Mouse (Mus musculus) liver, adult 2 months (tissue): ENCODE results near the gene Nfkb1. TPM values are rescaled to one million over a fixed set of nuclear protein-coding genes. Genes with fewer than 3 reads are reported as not detected.

ENCODE experiments used
- DNase-seq: peaks from one replicate; pipeline ENCODE4 v3.0.0-alpha.2; 2011; ENCODE audit warnings: low read depth, low spot score; ENCODE audit errors: extremely low read depth
- H3K27ac ChIP-seq: fragments of 200-500 bp; replicated peaks from 2 replicates; pipeline ENCODE4 v1.5.1; 2012; ENCODE audit warnings: low read depth, mild to moderate bottlenecking, control low read depth, inconsistent platforms, low read length; ENCODE audit not compliant: insufficient read depth
- H3K27me3 ChIP-seq: fragments of 200-500 bp; 2 replicates; pipeline ENCODE4 v1.6.1; 2012; ENCODE audit warnings: mild to moderate bottlenecking, moderate library complexity, low read length, inconsistent platforms; ENCODE audit not compliant: control insufficient read depth, insufficient read depth
- H3K36me3 ChIP-seq: fragments of 200-500 bp; 2 replicates; pipeline ENCODE4 v1.6.1; 2012; ENCODE audit warnings: low read length, inconsistent platforms; ENCODE audit not compliant: control insufficient read depth, insufficient read depth
- H3K4me1 ChIP-seq: fragments of 200-500 bp; 2 replicates; pipeline ENCODE4 v1.6.1; 2011; ENCODE audit warnings: low read length; ENCODE audit not compliant: control insufficient read depth, insufficient read depth
- H3K4me3 ChIP-seq: fragments of 200-500 bp; 2 replicates; pipeline ENCODE4 v1.5.1; 2011; ENCODE audit warnings: low read depth, mild to moderate bottlenecking, control low read depth, low read length, moderate library complexity; ENCODE audit not compliant: insufficient read depth
- H3K79me2 ChIP-seq: fragments of 200-500 bp; 2 replicates; pipeline ENCODE4 v1.6.1; 2012; ENCODE audit warnings: inconsistent platforms, mild to moderate bottlenecking, low read length, moderate library complexity; ENCODE audit not compliant: control insufficient read depth, insufficient read depth
- H3K9ac ChIP-seq: fragments of 200-500 bp; 2 replicates; pipeline ENCODE4 v1.6.1; 2012; ENCODE audit warnings: low read depth, mild to moderate bottlenecking, control low read depth, inconsistent platforms, low read length
- CTCF ChIP-seq: fragments of 200-500 bp; IDR thresholded peaks from 2 replicates; pipeline ENCODE4 v1.5.1; 2011; ENCODE audit warnings: low read depth, low read length, control low read depth
- POLR2A ChIP-seq: fragments of 200-500 bp; IDR thresholded peaks from 2 replicates; pipeline ENCODE4 v1.6.1; 2011; ENCODE audit warnings: low read length, control low read depth; ENCODE audit not compliant: insufficient read depth; ENCODE audit errors: extremely low read depth
- WGBS: fragments of 180-500 bp; shearing (Covaris S2); methylation state at CpG from one replicate; pipeline ENCODE4 v1.1.7; 2018; 5-methylcytosine and 5-hydroxymethylcytosine counted together
- polyA plus RNA-seq: library from polyadenylated mRNA; depleted of rRNA; stranded (reverse); fragments of >200 nt; gene quantifications from 2 replicates; pipeline ENCODE4 v1.2.3, GENCODE M21; 2012
- total RNA-seq: library from RNA; depleted of rRNA; stranded (reverse); fragments of >200 nt; gene quantifications from 2 replicates; pipeline ENCODE4 v1.2.3, GENCODE M21; 2014

Nfkb1 gene
- total and polyA plus RNA-seq, 2 experiments: 19.5 to 24.5 TPM

DNA sequence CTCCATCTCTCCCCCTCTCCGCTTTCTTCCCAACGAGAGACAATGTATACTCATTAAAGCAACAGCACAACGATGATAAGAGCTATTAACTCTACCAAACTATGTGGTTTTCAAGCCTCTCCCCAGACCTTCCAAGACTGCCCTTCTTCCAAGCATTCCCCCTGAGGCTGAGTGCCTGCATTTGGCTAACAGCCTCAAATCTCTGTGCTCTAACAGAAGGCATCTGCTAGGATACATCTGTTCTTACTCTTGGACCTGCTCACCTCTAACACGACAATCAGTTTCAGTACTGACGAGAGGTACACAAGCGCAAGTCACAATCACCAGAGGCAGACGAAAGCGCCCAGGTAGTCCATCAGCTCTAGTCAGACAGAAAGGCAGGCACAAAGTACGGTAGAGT, 3.4 kb downstream of the Nfkb1 start:
- peaks cover 6% of the 10 kb centered on the region for H3K4me1 ChIP-seq
- H3K4me3 ChIP-seq: no peak overlapping the region
- no peak overlapping the region for H3K27ac ChIP-seq
- no peak overlapping the region for H3K9ac ChIP-seq
- no peak for DNase-seq
- H3K79me2 ChIP-seq: peaks cover 27% of the 10 kb centered on the region; the same call in 1 of the 2 replicates
- TF ChIP-seq POLR2A (no peak), CTCF (no peak)
- H3K27me3 ChIP-seq: no peaks in the 10 kb centered on the region
- no peaks in the 10 kb centered on the region for H3K36me3 ChIP-seq
- WGBS: 78% methylated on average over 9 of the region's 9 CpGs

DNA sequence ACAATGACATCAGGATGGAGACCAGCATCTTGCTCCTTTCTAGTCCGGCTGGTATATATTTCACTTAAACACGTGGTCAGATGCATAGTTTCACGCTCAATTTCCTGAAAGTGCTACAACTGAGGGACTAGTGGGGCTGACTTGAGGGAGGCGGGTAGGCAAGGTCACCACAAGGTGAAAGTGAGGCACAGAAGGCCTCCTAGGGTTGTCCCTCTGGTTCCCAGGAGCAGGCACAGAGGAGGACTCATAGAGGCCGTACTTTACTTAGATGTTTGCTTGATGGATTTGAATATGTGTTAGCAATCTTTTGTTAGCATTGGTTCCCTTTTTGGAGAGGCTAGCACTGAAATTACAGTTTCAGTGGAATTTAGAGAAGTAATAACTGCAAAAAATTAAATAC, 4.9 kb downstream of the Nfkb1 start:
- H3K36me3 ChIP-seq: no peaks in the 10 kb centered on the region
- WGBS: 80% methylated on average over 5 of the region's 5 CpGs
- H3K79me2 ChIP-seq: peaks cover 38% of the 10 kb centered on the region; the same call in 1 of the 2 replicates
- TF ChIP-seq CTCF (no peak), POLR2A (no peak)
- no peaks in the 10 kb centered on the region for H3K27me3 ChIP-seq
- no peak for DNase-seq
- no peak overlapping the region for H3K4me3 ChIP-seq
- H3K4me1 ChIP-seq: peaks cover 8% of the 10 kb centered on the region
- H3K9ac ChIP-seq: no peak overlapping the region
- H3K27ac ChIP-seq: no peak overlapping the region

DNA sequence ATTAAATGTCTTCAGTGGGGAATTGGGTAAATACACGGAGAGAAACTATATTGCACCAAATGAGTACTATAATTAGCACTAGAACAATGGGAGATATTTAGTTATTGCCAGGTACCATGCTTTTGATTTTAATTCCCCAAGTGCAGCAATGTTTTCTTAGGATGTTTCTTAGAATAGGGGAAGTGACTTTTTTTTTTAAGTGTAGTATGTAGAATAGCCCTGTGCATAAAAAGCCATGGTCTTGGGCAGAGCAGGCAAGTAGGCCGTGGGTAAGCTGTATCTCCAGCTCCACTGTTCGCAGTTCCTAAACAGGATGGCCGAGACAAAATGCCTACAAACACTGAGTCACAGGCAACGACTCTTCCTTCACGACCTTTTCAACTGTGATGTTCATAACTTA, 8.1 kb downstream of the Nfkb1 start:
- WGBS: 67% methylated on average over 6 of the region's 6 CpGs
- peaks cover 11% of the 10 kb centered on the region for H3K4me1 ChIP-seq
- H3K9ac ChIP-seq: no peak overlapping the region
- DNase-seq: no peak
- H3K4me3 ChIP-seq: no peak overlapping the region
- no peaks in the 10 kb centered on the region for H3K36me3 ChIP-seq
- no peak overlapping the region for H3K27ac ChIP-seq
- H3K27me3 ChIP-seq: no peaks in the 10 kb centered on the region
- TF ChIP-seq CTCF (no peak), POLR2A (no peak)
- H3K79me2 ChIP-seq: peaks cover 43% of the 10 kb centered on the region

DNA sequence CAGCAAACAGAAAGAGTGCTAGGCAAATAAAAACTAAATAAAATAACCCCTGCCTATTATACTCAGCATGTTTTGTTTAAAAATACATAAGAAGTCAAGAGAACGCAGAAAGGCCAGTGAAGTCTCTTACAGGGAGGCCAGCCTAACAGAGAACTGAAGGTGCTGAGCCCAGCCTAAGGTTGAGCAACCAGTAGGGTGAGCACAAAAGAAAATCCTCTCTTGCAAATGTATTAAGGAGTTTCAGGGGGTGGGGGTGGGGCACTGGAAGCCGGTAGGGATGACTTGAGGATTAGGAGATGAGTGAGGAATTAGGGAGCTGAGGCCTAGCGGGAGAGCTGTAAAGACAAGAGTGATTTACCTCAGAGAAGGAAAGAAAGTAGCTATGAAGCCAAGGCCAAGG, 9.1 kb downstream of the Nfkb1 start:
- H3K27me3 ChIP-seq: no peaks in the 10 kb centered on the region

DNA sequence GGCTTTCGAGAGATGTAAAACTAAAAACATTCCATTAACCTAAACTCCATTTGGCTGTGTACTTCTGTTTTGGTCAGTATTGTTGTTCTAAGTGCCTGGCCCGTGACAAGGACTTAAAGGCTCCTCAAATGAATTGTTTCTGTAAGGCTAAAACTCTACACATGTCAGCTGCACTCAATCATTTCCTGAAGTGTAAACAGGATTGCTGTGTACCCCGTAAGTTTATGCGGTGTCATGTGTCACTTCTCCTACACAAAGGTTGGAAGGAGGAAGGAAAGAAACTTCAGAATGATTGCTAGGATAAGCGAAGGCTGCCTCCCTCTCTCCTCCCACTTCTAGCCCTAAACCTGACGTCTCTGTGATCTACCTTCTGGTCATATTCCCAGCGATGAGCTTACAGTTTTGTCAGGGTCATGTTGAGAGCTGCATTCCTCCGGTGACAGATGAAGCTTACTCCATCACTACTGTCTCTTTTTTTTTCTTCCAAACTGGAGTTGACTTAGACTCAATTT, 10.0 kb downstream of the Nfkb1 start:
- no peaks in the 10 kb centered on the region for H3K36me3 ChIP-seq
- H3K79me2 ChIP-seq: peaks cover 38% of the 10 kb centered on the region
- WGBS: 45% methylated on average over 8 of the region's 8 CpGs
- H3K27me3 ChIP-seq: no peaks in the 10 kb centered on the region
- no peak overlapping the region for H3K4me3 ChIP-seq
- H3K27ac ChIP-seq: no peak overlapping the region
- H3K9ac ChIP-seq: no peak overlapping the region
- peaks cover 12% of the 10 kb centered on the region for H3K4me1 ChIP-seq
- TF ChIP-seq CTCF: no peak
- no peak for TF ChIP-seq POLR2A
- DNase-seq: no peak

More for the DNA sequence above, 9.1 kb downstream of the Nfkb1 start:
- no peak for TF ChIP-seq CTCF
- TF ChIP-seq POLR2A: no peak
- Histone ChIP-seq H3K36me3 (no peaks in the 10 kb centered on the region), H3K4me3 (no peak overlapping the region), H3K4me1 (peaks cover 8% of the 10 kb centered on the region), H3K79me2 (peaks cover 38% of the 10 kb centered on the region), H3K27ac (no peak overlapping the region), H3K9ac (no peak overlapping the region)
- 77% methylated on average over 3 of the region's 3 CpGs for WGBS
- no peak for DNase-seq

DNA sequence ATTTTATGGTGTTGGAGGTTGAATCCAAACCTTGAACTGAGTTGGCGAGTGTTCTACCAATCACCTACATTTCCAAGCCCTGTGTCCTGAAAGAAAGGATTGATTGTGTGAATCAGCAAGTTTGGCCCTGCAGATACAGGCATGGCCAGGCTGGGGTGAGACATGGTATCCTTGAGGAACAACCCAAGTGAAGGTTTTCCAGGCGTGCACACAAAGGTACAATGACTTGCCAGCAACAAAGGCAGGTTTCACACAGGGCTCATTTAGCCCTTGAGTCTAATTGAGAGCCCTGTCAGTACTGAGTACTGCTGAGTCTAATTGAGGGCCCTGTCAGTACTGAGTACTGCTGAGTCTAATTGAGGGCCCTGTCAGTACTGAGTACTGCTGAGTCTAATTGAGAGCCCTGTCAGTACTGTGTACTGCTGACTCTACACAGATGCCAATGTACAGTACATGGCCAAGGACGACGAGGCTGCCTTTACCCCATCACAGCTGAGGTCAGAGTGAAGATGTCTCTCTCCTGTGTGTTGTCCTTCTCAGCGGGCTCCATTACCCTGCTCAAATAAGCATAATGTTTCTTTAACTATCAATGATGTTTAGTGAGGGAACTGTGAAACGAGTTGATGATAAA, 11.0 kb downstream of the Nfkb1 start:
- H3K79me2 ChIP-seq: peaks cover 36% of the 10 kb centered on the region
- no peak overlapping the region for H3K27ac ChIP-seq
- no peaks in the 10 kb centered on the region for H3K27me3 ChIP-seq
- peaks cover 17% of the 10 kb centered on the region for H3K4me1 ChIP-seq
- TF ChIP-seq POLR2A (no peak), CTCF (no peak)
- no peak for DNase-seq
- WGBS: 65% methylated on average over 6 of the region's 6 CpGs
- no peaks in the 10 kb centered on the region for H3K36me3 ChIP-seq
- no peak overlapping the region for H3K4me3 ChIP-seq
- H3K9ac ChIP-seq: no peak overlapping the region
